Mouse (Mus musculus): Measurements from ENCODE around the gene Krtap19-3. TPM values are rescaled to one million over a fixed set of nuclear protein-coding genes. Genes with fewer than 3 reads are reported as not detected.

The Krtap19-3 gene
- not detected in 2 replicates for polyA plus RNA-seq (2012; rRNA removed)

DNA sequence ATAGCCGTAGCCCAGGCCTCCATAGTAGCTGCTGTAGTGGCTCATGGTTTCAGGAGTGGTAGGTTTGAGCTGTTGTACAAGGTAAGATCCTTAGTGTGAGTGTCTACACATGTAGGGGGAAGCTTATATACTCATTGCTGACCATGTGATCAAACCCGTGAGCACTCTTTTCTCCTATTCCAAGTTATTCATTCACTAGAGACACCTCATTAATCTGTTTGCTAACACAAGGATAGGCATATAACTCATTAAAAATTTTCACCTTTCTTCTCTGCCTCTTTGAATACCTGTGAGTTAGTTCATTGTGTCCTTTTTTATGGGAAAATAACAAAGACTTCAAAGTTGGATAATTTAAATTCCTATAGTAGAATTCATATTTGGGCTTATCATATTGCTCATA lies at the start of gene Krtap19-3:
Gene Krtap19-3 (minus strand): TSS at position 101 of the 400 bp plus-strand sequence.

GRCm38 (mm10) chr16:88896357-88896756 lies 18.5 kb upstream of the Krtap19-3 start, which contains the start of gene Krtap19-5:
Gene Krtap19-5, minus strand, starts transcription at chr16:88896457.

DNA sequence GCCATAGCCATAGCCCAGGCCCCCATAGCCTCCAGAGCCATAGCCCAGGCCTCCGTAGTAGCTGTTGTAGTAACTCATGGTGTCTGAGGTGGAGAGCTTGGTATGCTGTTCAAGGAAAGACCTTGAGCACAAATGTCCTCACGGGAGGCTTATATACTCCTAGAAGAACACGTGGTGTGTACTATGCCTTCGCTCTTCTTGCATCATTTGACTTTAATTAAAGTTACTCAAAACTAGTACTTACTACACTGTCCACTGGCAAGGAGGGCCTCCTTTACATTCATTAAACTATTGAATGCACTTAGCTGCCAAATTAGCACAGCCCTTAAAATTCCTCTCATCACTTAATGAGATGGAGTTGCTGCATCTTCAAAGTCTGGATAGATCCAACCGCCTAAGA lies 7.2 kb upstream of the Krtap19-3 start, which contains the start of gene Krtap19-4:
Gene Krtap19-4 (minus strand): TSS at position 101 of the 400 bp plus-strand sequence.

GRCm38 (mm10) chr16:88874169-88874568 lies 3.7 kb downstream of the Krtap19-3 start, which contains the start of gene Krtap19-2:
Gene Krtap19-2, minus strand, starts transcription at chr16:88874269.

DNA sequence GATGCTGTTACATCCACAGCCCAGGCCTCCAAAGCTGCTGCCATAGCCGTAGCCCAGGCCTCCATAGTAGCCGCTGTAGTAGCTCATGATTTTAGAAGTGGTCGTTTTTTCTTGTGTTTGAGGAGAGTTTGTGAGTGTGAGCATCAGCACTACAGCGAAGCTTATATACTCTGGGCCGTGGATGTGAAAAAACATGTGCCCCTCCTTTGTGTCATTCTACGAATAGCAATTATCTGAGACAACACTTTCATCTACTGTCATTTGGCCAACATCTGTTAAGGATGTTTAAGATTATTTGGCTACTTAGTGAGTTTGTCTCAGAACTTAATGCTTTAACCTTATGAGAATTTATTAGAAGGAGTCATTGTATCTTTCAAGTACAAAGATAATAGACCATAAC lies 8.5 kb downstream of the Krtap19-3 start, which contains the start of gene Krtap19-1:
Gene Krtap19-1 (minus strand): TSS at position 101 of the 400 bp plus-strand sequence.

Other genes with a start within 250 kb of the Krtap19-3 start
- gene Krtap26-1, start 230.2 kb downstream of the Krtap19-3 start, polyA plus RNA-seq (2012; rRNA removed): not detected in 2 replicates
- gene Krtap27-1, start 206.4 kb downstream of the Krtap19-3 start, polyA plus RNA-seq (2012; rRNA removed): not detected in 2 replicates
- not detected in 2 replicates for gene 2310061N02Rik, start 170.1 kb downstream of the Krtap19-3 start, polyA plus RNA-seq (2012; rRNA removed)
- gene Krtap13-1, start 149.2 kb downstream of the Krtap19-3 start, polyA plus RNA-seq (2012; rRNA removed): not detected in 2 replicates
- not detected in 2 replicates for gene Krtap13, start 126.4 kb downstream of the Krtap19-3 start, polyA plus RNA-seq (2012; rRNA removed)
- not detected in 2 replicates for gene 2310034C09Rik, start 119.2 kb downstream of the Krtap19-3 start, polyA plus RNA-seq (2012; rRNA removed)
- not detected in 2 replicates for gene 2310057N15Rik, start 103.8 kb downstream of the Krtap19-3 start, polyA plus RNA-seq (2012; rRNA removed)
- not detected in 2 replicates for gene Gm5965, start 100.1 kb downstream of the Krtap19-3 start, polyA plus RNA-seq (2012; rRNA removed)
- gene Gm20741, start 65.8 kb downstream of the Krtap19-3 start, polyA plus RNA-seq (2012; rRNA removed): not detected in 2 replicates
- gene Krtap15, start 57.8 kb downstream of the Krtap19-3 start, polyA plus RNA-seq (2012; rRNA removed): not detected in 2 replicates
- not detected in 2 replicates for gene Krtap14, start 51.9 kb downstream of the Krtap19-3 start, polyA plus RNA-seq (2012; rRNA removed)
- not detected in 2 replicates for gene Krtap19-1, start 8.6 kb downstream of the Krtap19-3 start, polyA plus RNA-seq (2012; rRNA removed)
- not detected in 2 replicates for gene Krtap19-2, start 3.8 kb downstream of the Krtap19-3 start, polyA plus RNA-seq (2012; rRNA removed)
- not detected in 2 replicates for gene Krtap19-4, start 7.1 kb upstream of the Krtap19-3 start, polyA plus RNA-seq (2012; rRNA removed)
- not detected in 2 replicates for gene Krtap19-5, start 18.4 kb upstream of the Krtap19-3 start, polyA plus RNA-seq (2012; rRNA removed)
- gene Krtap19-9b, start 54.2 kb upstream of the Krtap19-3 start, polyA plus RNA-seq (2012; rRNA removed): not detected in 2 replicates
- gene Krtap16-3, start 84.8 kb upstream of the Krtap19-3 start, polyA plus RNA-seq (2012; rRNA removed): not detected in 2 replicates
- not detected in 2 replicates for gene Krtap22-2, start 132.7 kb upstream of the Krtap19-3 start, polyA plus RNA-seq (2012; rRNA removed)
- not detected in 2 replicates for gene Gm10229, start 137.2 kb upstream of the Krtap19-3 start, polyA plus RNA-seq (2012; rRNA removed)
- not detected in 2 replicates for gene Krtap6-1, start 153.7 kb upstream of the Krtap19-3 start, polyA plus RNA-seq (2012; rRNA removed)
- gene Gm10228, start 163.4 kb upstream of the Krtap19-3 start, polyA plus RNA-seq (2012; rRNA removed): not detected in 2 replicates
- not detected in 2 replicates for gene Krtap6-5, start 169.8 kb upstream of the Krtap19-3 start, polyA plus RNA-seq (2012; rRNA removed)
- not detected in 2 replicates for gene 1110025L11Rik, start 186.0 kb upstream of the Krtap19-3 start, polyA plus RNA-seq (2012; rRNA removed)
- gene Krtap6-3, start 206.0 kb upstream of the Krtap19-3 start, polyA plus RNA-seq (2012; rRNA removed): not detected in 2 replicates